Mouse (Mus musculus): ENCODE data around the gene Lnx2.

Gene Lnx2

DNA sequence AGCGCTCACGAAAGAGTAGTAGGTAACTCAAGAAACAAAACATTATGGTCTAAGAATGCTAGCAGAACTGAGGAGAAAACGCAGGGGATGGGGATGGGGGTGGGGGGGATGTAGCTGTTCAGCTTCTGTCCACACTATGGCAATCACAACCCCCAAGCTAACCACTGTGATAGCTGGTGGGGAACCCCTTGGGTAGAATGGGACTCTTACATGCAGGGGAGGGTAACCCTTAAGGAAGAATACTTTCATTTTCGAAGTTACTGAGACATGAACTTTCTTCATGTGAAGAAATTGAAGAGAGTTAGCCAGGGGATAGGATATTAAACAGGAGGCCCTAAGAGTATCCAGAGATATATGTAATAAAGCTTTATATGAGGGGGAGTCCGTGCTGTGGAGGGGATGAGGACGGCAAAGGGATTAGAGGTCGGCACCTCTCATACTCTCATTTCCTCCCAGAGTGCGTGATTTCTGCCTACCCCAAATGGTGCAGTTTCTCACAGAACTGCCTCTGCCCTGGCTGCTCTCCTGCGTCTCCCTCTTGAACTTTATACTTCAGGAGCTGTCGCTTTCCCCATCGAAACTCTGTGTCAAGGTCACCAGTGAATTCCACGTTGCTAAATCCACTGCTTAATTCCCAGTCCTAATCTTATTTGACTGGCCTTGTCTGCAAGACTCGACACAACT, 25.4 kb downstream of the Lnx2 start:
- DNase-seq: no peak

- DNase-seq: no peak
These were observed 26.7 kb downstream of the Lnx2 start for GRCm38 (mm10) chr5:147049544-147050209.

GRCm38 (mm10) chr5:147045929-147046328, 30.5 kb downstream of the Lnx2 start:
- no peak for DNase-seq

- no peak for DNase-seq
These were observed 31.1 kb downstream of the Lnx2 start for GRCm38 (mm10) chr5:147045311-147045710.

- no peak for DNase-seq
These were observed 33.0 kb downstream of the Lnx2 start for GRCm38 (mm10) chr5:147043240-147043844.

DNA sequence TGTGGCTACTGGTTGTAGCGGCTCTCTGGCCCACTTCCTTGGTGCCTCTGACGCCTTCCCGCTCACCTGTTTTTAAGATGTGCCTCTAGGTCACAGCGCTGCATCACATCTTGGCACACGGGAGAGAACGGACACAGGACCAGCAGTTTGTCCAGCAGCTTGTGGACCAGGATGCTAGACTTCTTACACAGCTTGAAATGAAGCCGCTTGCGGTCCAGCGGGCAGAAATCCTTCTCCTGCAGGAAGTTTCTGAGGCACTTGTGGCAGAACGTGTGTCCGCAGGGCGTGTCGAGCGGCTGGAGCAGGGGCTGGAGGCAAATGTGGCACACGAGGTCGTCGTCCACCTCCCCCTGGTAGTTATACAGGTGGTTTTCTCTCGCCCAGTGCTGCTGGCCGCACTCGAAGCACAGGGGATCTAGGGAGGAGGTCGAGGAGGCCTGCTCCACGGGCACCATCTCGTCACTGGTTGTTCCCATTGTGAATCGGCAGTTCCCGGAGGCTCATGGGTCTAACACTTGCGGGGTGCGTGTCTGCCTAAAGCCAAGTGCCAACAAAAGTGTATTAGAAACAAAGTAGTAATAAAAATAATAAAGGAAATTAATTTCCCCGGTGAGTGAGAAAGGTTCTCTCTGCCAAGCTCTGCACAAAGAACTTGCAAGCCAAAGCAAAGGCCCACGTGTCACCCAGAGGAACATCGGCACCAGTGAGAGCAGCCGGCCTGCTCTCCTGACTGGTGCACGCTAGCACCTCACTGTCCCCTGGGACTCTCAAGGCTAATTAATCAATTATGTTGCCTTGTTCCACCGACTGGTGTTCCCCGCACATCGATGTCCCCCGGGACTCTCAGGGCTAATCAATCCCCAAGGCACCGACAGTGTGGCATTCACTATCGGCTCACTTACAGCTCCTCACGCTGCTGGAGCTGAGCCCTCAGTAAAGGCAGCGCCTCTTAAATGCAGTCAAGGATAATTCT, 34.1 kb downstream of the Lnx2 start:
- DNase-seq: no peak

- DNase-seq: no peak
These were observed 37.0 kb downstream of the Lnx2 start for GRCm38 (mm10) chr5:147039394-147039793.

GRCm38 (mm10) chr5:147037601-147038000, 38.8 kb downstream of the Lnx2 start:
- peak; percentile 41 for DNase-seq

- peak; percentile 40 for DNase-seq
These were observed 39.7 kb downstream of the Lnx2 start for GRCm38 (mm10) chr5:147036661-147037060.

- peak; percentile 70 for DNase-seq
These were observed 40.4 kb downstream of the Lnx2 start for GRCm38 (mm10) chr5:147036028-147036427.

DNA sequence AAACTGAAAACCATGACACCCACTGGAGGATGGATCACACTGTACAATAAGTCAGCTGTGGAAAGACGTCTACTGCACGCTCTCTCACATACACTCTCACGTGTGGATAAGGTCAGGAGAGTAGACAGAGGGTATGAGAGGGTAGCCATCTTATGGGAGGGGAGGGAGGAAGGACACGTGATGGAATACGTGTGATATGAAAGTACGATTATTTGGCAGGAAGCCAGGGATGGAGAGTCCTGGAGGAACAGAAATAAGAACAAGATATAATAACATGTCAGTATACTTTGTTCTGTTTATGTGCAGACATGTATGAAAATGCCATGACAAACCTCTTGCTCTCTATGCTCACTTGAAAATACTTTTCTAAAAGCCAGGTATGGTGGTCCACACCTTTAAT, 41.1 kb downstream of the Lnx2 start:
- no peak for DNase-seq

GRCm38 (mm10) chr5:147034283-147034682, 42.1 kb downstream of the Lnx2 start:
- DNase-seq: no peak

DNA sequence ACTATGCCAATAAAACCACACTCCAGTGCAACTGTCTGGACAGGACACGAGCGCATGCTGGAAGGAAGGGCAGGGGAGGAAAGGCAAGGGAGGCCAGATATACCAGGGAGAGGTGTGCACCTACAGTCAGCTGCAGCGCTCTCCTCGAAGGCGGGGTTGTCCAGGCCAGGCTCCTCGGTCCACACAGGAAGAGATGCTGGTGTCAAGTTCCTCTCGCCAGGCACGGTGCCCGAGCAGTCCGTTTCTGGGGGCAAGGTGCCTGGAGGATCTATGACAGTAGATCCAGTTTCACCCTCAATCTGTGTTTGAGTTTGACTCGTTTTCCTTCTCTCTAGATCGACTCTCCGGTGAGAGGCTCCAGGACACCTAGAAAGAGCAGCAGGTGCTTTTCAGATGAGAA, 43.2 kb downstream of the Lnx2 start:
- DNase-seq: no peak

- DNase-seq: peak; percentile 24
These were observed 45.1 kb downstream of the Lnx2 start for GRCm38 (mm10) chr5:147031281-147031680.

GRCm38 (mm10) chr5:147024331-147025034, 51.9 kb downstream of the Lnx2 start:
- no peak for DNase-seq

DNA sequence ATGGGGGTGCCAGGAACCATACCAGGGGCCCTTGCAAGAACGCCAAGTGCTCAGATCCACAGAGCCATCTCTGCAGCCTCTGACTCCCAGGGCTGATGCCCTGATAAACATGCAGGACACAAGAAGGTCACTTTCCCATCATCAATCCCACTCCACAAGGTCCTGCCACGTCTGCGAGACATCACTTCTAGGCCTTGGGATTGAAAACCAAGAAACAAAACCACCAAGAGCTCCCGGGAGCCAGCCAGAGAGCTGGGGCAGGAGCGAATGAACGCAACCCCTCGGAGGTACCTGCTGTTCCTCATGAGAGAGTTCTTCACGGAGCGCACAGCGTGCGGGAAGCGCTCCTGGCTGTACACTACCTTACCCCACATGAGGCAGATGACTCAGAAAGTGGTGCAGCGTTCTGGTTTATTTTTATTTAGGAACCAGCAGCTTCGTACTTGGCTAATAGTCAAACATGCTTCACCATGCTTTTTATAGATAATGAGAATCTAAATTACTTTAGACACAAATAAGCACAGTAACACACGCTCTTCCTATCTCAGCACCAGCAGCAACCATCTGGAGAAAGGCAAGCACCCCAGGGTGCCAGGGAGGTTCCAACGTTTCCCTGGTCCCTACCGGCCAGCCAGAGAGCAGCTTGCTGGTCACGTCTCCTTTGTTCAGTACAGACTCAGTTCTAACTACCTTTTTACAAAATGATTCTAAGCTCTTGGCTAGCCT, 53.0 kb downstream of the Lnx2 start:
- no peak for DNase-seq

DNA sequence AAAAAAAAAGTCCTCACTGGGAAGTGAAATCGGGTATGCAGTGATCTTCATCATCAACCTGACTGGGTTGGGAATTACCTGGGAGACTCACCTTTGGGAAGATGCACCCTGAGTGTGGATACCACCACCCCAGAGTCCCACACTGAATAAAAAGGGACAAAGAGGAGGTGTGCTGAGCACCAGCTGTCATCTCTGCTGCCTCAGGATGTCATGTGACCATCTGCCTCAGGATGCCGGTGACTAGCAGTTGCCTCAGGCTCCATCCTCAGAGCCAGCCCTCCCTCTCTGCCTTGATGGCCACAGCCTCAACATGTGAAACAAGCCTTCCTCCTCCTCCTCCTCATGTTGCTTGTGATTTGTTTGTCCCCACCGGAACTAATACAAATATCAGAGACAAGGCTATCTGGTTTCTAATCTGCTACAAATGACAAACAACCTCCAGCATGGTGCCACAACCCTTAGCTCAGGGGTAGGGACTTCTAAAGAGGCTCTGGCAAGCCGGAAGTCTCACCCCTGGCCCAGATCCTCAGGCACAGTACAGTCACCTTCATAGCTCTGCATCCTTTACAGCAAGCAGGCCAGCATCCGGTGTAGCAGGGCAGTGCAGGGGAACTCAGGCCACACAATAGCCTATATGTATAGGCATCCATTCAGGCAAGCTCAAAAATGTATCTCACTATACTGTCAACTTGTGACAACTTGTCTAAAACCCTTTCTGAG, 54.7 kb downstream of the Lnx2 start:
- DNase-seq: no peak

DNA sequence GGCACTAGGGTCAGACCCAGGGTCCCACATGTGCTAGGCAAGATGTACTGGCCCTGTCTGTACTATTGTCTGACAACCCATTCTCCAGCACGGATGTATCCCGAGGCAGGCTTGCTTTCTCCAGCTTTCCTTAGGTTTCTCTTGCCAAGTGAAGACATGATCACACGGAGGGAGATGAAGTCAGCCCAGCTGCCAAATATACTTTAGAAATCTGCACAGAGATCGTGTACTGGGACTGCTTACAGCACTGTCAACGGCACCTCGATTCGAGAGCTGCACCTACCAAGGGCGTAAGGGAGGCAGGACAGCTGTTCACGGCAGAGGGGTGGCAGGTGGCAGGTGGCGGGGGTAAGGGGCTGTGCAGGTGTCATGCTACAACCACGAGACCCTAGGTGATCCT, 55.8 kb downstream of the Lnx2 start:
- no peak for DNase-seq

GRCm38 (mm10) chr5:147018761-147019160, 57.6 kb downstream of the Lnx2 start:
- DNase-seq: no peak

DNA sequence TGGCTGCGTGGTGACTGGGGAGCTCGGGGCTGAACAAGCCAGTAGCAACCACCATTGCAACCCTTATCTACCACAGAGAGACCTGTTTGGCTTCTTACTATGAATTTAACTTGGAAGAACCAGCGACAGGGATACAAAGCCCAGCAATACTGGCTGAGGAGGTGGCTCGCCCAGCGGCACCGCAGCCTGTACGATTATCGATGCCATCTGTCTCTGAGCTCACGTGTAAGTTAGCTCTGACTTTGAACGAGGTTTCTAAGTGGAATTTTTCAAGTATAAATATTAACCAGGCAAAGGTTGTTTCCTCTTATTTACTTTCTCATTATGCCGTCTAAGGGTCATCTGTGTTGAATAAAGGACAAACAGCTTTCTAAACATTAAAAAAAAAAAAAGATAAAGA, 58.9 kb downstream of the Lnx2 start:
- DNase-seq: no peak

GRCm38 (mm10) chr5:147016622-147017021, 59.8 kb downstream of the Lnx2 start:
- DNase-seq: no peak

Data from lung, postnatal 10 days (tissue).